In genomic region chr17:73417382-73417781, GRCm38 (mm10) we compare ENCODE assay signal across 14 mouse cellular contexts. TPM values are rescaled to one million over a fixed set of nuclear protein-coding genes. Genes with fewer than 3 reads are reported as not detected.
DNase-seq lines count a peak whose midpoint lies in the region; ATAC-seq lines count a peak whose summit lies in the region.
"Had no signal": no experiment of that assay in that cellular context is flagged by ENCODE, and none has a peak within 500 bp of the region (broad histone marks: within the 10 kb centered on the region; RNA-seq: fewer than 3 reads in every experiment).

No protein-coding gene starts in this region.

- H3K9me3 ChIP-seq in heart, embryonic 10.5 days, result no peaks in the 10 kb centered on the region
- no peaks in the 10 kb centered on the region for H3K9me3 ChIP-seq in midbrain, embryonic 14.5 days (ENCODE audit: control insufficient read depth, low read length)
- no peaks in the 10 kb centered on the region for H3K9me3 ChIP-seq in midbrain, embryonic 10.5 days (replicated peaks)
- H3K9me3 ChIP-seq: embryonic facial prominence, embryonic 13.5 days; limb, embryonic 13.5 days had no signal

- no peak overlapping the region for H3K4me3 ChIP-seq in heart, embryonic 10.5 days
- H3K4me3 ChIP-seq in midbrain, embryonic 14.5 days (replicated peaks; ENCODE audit: low read depth, low read length), result no peak overlapping the region
- H3K4me3 ChIP-seq in midbrain, embryonic 10.5 days, result no peak overlapping the region
- H3K4me3 ChIP-seq: embryonic facial prominence, embryonic 13.5 days; limb, embryonic 13.5 days had no signal

- DNase-seq in heart, adult 8-10 months (ENCODE audit: low spot score), result peak; percentile 26
- DNase-seq in heart, embryonic 10.5 days (ENCODE audit: low spot score), result no peak
- DNase-seq in midbrain, embryonic 14.5 days, result peak; percentile 40
- no peak for DNase-seq in midbrain, embryonic 10.5 days (ENCODE audit: low spot score)
- peak; percentile 20 for DNase-seq in embryo, embryonic 11.5 days (ENCODE audit: low read depth, low spot score)
- peak; percentile 2 for DNase-seq in right cerebral cortex, postnatal 36 days (ENCODE audit: low spot score in 2 of 2)
- DNase-seq in ovary, postnatal 10 days (ENCODE audit: low spot score), result no peak
- DNase-seq: gastrocnemius, postnatal 36 days had no signal

- H3K27me3 ChIP-seq in heart, embryonic 10.5 days (ENCODE audit: insufficient read depth, poor library complexity, severe bottlenecking), result no peaks in the 10 kb centered on the region
- no peaks in the 10 kb centered on the region for H3K27me3 ChIP-seq in midbrain, embryonic 14.5 days (ENCODE audit: control insufficient read depth, insufficient read depth, low read length)
- H3K27me3 ChIP-seq in midbrain, embryonic 10.5 days (ENCODE audit: low read depth, poor library complexity, severe bottlenecking), result no peaks in the 10 kb centered on the region
- H3K27me3 ChIP-seq: embryonic facial prominence, embryonic 13.5 days had no signal

- no peaks in the 10 kb centered on the region for H3K36me3 ChIP-seq in heart, embryonic 10.5 days
- no peaks in the 10 kb centered on the region for H3K36me3 ChIP-seq in midbrain, embryonic 14.5 days (ENCODE audit: control insufficient read depth, insufficient read depth, low read length)
- H3K36me3 ChIP-seq in midbrain, embryonic 10.5 days, result no peaks in the 10 kb centered on the region
- H3K36me3 ChIP-seq: embryonic facial prominence, embryonic 13.5 days; limb, embryonic 13.5 days had no signal

- no peak overlapping the region for H3K9ac ChIP-seq in midbrain, embryonic 14.5 days (replicated peaks; ENCODE audit: low read length)
- H3K9ac ChIP-seq: embryonic facial prominence, embryonic 13.5 days; limb, embryonic 13.5 days had no signal

- WGBS in heart, embryonic 10.5 days, result 74% methylated on average over 2 of the region's 2 CpGs
- whole genome bisulfite sequencing in midbrain, embryonic 14.5 days, result 45% methylated on average over 2 of the region's 2 CpGs
- 63% methylated on average over 2 of the region's 2 CpGs for WGBS in midbrain, embryonic 10.5 days

- no peak overlapping the region for H3K4me2 ChIP-seq in midbrain, embryonic 14.5 days (ENCODE audit: low read length)
- H3K4me2 ChIP-seq: embryonic facial prominence, embryonic 13.5 days; limb, embryonic 13.5 days had no signal

- H3K27ac ChIP-seq in heart, embryonic 10.5 days, result no peak overlapping the region
- no peak overlapping the region for H3K27ac ChIP-seq in midbrain, embryonic 14.5 days (replicated peaks; ENCODE audit: low read depth, low read length)
- no peak overlapping the region for H3K27ac ChIP-seq in midbrain, embryonic 10.5 days (replicated peaks)
- H3K27ac ChIP-seq: embryonic facial prominence, embryonic 13.5 days; limb, embryonic 13.5 days; stomach, postnatal 0 days had no signal

- ATAC-seq in midbrain, embryonic 14.5 days (ENCODE audit: low FRiP score, low TSS enrichment), result no peak
- ATAC-seq: activated CD4-positive, CD25-positive, alpha-beta regulatory T cell, adult 4 months; hindbrain, embryonic 16.5 days had no signal

- H3K4me1 ChIP-seq in heart, embryonic 10.5 days, result no peaks in the 10 kb centered on the region; the same call in 1 of the 2 replicates
- H3K4me1 ChIP-seq in midbrain, embryonic 14.5 days (ENCODE audit: control insufficient read depth, insufficient read depth, low read length), result 0 out of 2 replicates have a peak, but pooled peaks cover 7% of the 10 kb centered on the region
- peaks cover 25% of the 10 kb centered on the region for H3K4me1 ChIP-seq in midbrain, embryonic 10.5 days
- H3K4me1 ChIP-seq: embryonic facial prominence, embryonic 13.5 days had no signal

RNA-seq across cellular contexts. Expression of gene Capn13, which starts 16.7 kb away (rescaled TPM):
- total RNA-seq in heart, adult 8-10 months (2022), result not detected
- not detected in 2 replicates for polyA plus RNA-seq in heart, embryonic 10.5 days (2016; fragmentation: Nextera tagmentation; extraction: Ambion mirVana)
- polyA plus RNA-seq in midbrain, embryonic 14.5 days (2014; fragmentation: Nextera tagmentation; extraction: Ambion mirVana), result not detected in 2 replicates
- polyA plus RNA-seq in midbrain, embryonic 10.5 days (2016; fragmentation: Nextera tagmentation; extraction: Ambion mirVana), result not detected in 2 replicates
- total RNA-seq: gastrocnemius, postnatal 36 days; midbrain, postnatal 0 days had no signal
- polyA plus RNA-seq: activated CD4-positive, CD25-positive, alpha-beta regulatory T cell, adult 4 months; embryonic facial prominence, embryonic 13.5 days; limb, embryonic 13.5 days had no signal

Comparison
In these comparisons a context has a peak if more than half of its experiments do, and no peak if none do; other contexts are left out.
1. DNase-seq: peak in heart, adult 8-10 months (single experiment), midbrain, embryonic 14.5 days (single experiment), embryo, embryonic 11.5 days (single experiment) and right cerebral cortex, postnatal 36 days (2 of 2); none in heart, embryonic 10.5 days (single experiment), midbrain, embryonic 10.5 days (single experiment) and ovary, postnatal 10 days (single experiment).